Mouse (Mus musculus) stomach, embryonic 14.5 days (tissue): Measurements from ENCODE around the gene Slc2a5. TPM values are rescaled to one million over a fixed set of nuclear protein-coding genes. Genes with fewer than 3 reads are reported as not detected.

Source experiments
- ATAC-seq: fragments of 200-750 bp; cut with Nextera tagmentation; 2 replicates; pipeline ENCODE4 v1.8.0; 2017; ENCODE audit warnings: low read depth, moderate TSS enrichment; ENCODE audit not compliant: insufficient number of reproducible peaks, insufficient read depth, low FRiP score
- H3K27ac ChIP-seq: fragments of 300-500 bp; sonication (generic); 2 replicates; pipeline ENCODE4 v1.5.1; 2014; ENCODE audit warnings: mild to moderate bottlenecking, low read length, moderate library complexity, mixed read lengths
- H3K27me3 ChIP-seq: fragments of 300-500 bp; sonication (generic); 2 replicates; pipeline ENCODE4 v1.6.1; 2014; ENCODE audit warnings: low read length, control low read depth, mixed read lengths; ENCODE audit not compliant: control insufficient read depth, insufficient read depth
- H3K36me3 ChIP-seq: fragments of 300-500 bp; sonication (generic); 2 replicates; pipeline ENCODE4 v1.6.1; 2014; ENCODE audit warnings: mild to moderate bottlenecking, control low read depth, low read length, moderate library complexity, mixed read lengths; ENCODE audit not compliant: control insufficient read depth, insufficient read depth
- H3K4me1 ChIP-seq: fragments of 300-500 bp; sonication (generic); 2 replicates; pipeline ENCODE4 v1.6.1; 2014; ENCODE audit warnings: low read length, control low read depth, mixed read lengths; ENCODE audit not compliant: control insufficient read depth, insufficient read depth
- H3K4me2 ChIP-seq: fragments of 300-500 bp; sonication (generic); replicated peaks from 2 replicates; pipeline ENCODE4 v1.6.1; 2014; ENCODE audit warnings: low read depth, low read length, control low read depth
- H3K4me3 ChIP-seq: fragments of 300-500 bp; sonication (generic); 2 replicates; pipeline ENCODE4 v1.5.1; 2014; ENCODE audit warnings: low read depth, low read length, control low read depth
- H3K9ac ChIP-seq: fragments of 300-500 bp; sonication (generic); replicated peaks from 2 replicates; pipeline ENCODE4 v1.6.1; 2014; ENCODE audit warnings: low read depth, mild to moderate bottlenecking, control low read depth, low read length, moderate library complexity, mixed read lengths
- H3K9me3 ChIP-seq: fragments of 300-500 bp; sonication (generic); 2 replicates; pipeline ENCODE4 v1.6.1; 2016; ENCODE audit warnings: low read depth, low read length, control low read depth; ENCODE audit not compliant: control insufficient read depth
- WGBS: fragments of 180-500 bp; shearing (Covaris S2); extraction: QIAGEN DNeasy Blood & Tissue Kit; methylation state at CpG from one replicate; pipeline ENCODE4 v1.1.7; 2014; 5-methylcytosine and 5-hydroxymethylcytosine counted together
- polyA plus RNA-seq: library from polyadenylated mRNA; unstranded; fragments of >200 nt; fragmentation: Nextera tagmentation; extraction: Ambion mirVana; gene quantifications from 2 replicates; pipeline ENCODE4 v1.2.1, GENCODE M21; 2014

Slc2a5 gene
- polyA plus RNA-seq, 1 experiment from 2014 or later = 1.1 TPM

GRCm38 (mm10) chr4:150080330-150080967, 38.6 kb upstream of the Slc2a5 start:
- Histone ChIP-seq H3K9ac (no peak overlapping the region), H3K27me3 (no peaks in the 10 kb centered on the region), H3K4me2 (no peak overlapping the region), H3K27ac (no peak overlapping the region), H3K4me1 (0 out of 2 replicates have a peak, but pooled peaks cover 6% of the 10 kb centered on the region), H3K9me3 (no peaks in the 10 kb centered on the region), H3K4me3 (no peak overlapping the region), H3K36me3 (no peaks in the 10 kb centered on the region)
- WGBS = 73% methylated on average over 11 of the region's 11 CpGs
- no peak for ATAC-seq

- ATAC-seq = no peak
- Histone ChIP-seq H3K4me2 (no peak overlapping the region), H3K36me3 (no peaks in the 10 kb centered on the region), H3K9me3 (no peaks in the 10 kb centered on the region), H3K4me3 (no peak overlapping the region), H3K27me3 (no peaks in the 10 kb centered on the region), H3K4me1 (peaks cover 4% of the 10 kb centered on the region; the same call in 1 of the 2 replicates), H3K27ac (no peak overlapping the region), H3K9ac (no peak overlapping the region)
- WGBS = 82% methylated on average over 4 of the region's 4 CpGs
These were observed 33.7 kb upstream of the Slc2a5 start for GRCm38 (mm10) chr4:150085366-150085765.

- H3K27ac ChIP-seq = no peak overlapping the region
- H3K9me3 ChIP-seq = no peaks in the 10 kb centered on the region
These were observed 32.3 kb upstream of the Slc2a5 start for GRCm38 (mm10) chr4:150086841-150087160.

GRCm38 (mm10) chr4:150087161-150087889, 31.8 kb upstream of the Slc2a5 start, which contains the start of gene Gpr157:
Gpr157 (plus strand) TSS chr4:150087365.
- WGBS = under 1% methylated on average over 49 of the region's 56 CpGs
- H3K9ac ChIP-seq = peak within 1 kb of the TSS; percentile 53
- H3K27ac ChIP-seq = peak within 1 kb of the TSS; percentile 44; the same call in 1 of the 2 replicates
- peak within 1 kb of the TSS; percentile 59 for H3K4me3 ChIP-seq
- peak within 1 kb of the TSS; percentile 99 for H3K4me2 ChIP-seq
- H3K27me3 ChIP-seq = no peaks in the 10 kb centered on the region
- ATAC-seq = peak; percentile 96
- peaks cover 4% of the 10 kb centered on the region; the same call in 1 of the 2 replicates for H3K4me1 ChIP-seq
- H3K36me3 ChIP-seq = no peaks in the 10 kb centered on the region
- H3K9me3 ChIP-seq = no peaks in the 10 kb centered on the region

More at GRCm38 (mm10) chr4:150086841-150087160, 32.3 kb upstream of the Slc2a5 start:
- Histone ChIP-seq H3K27me3 (no peaks in the 10 kb centered on the region), H3K36me3 (no peaks in the 10 kb centered on the region), H3K9ac (no peak overlapping the region), H3K4me2 (peak overlapping the region; percentile 99), H3K4me3 (peak overlapping the region; percentile 59), H3K4me1 (peaks cover 4% of the 10 kb centered on the region; the same call in 1 of the 2 replicates)
- WGBS = 5% methylated on average over 7 of the region's 7 CpGs
- ATAC-seq = no peak

GRCm38 (mm10) chr4:150087890-150088530, 31.1 kb upstream of the Slc2a5 start:
- H3K36me3 ChIP-seq = no peaks in the 10 kb centered on the region
- 16% methylated on average over 29 of the region's 29 CpGs for WGBS

GRCm38 (mm10) chr4:150089121-150089520, 30.0 kb upstream of the Slc2a5 start:
- Histone ChIP-seq H3K4me1 (peaks cover 14% of the 10 kb centered on the region), H3K36me3 (no peaks in the 10 kb centered on the region), H3K9me3 (no peaks in the 10 kb centered on the region), H3K4me2 (no peak overlapping the region), H3K27me3 (no peaks in the 10 kb centered on the region), H3K27ac (no peak overlapping the region), H3K9ac (no peak overlapping the region), H3K4me3 (no peak overlapping the region)
- ATAC-seq = no peak
- WGBS = 74% methylated on average over 10 of the region's 10 CpGs

More at GRCm38 (mm10) chr4:150087890-150088530, 31.1 kb upstream of the Slc2a5 start:
- Histone ChIP-seq H3K9ac (peak overlapping the region; percentile 53), H3K4me1 (peaks cover 4% of the 10 kb centered on the region; the same call in 1 of the 2 replicates), H3K9me3 (no peaks in the 10 kb centered on the region), H3K4me3 (peak overlapping the region; percentile 59), H3K27me3 (no peaks in the 10 kb centered on the region), H3K27ac (peak overlapping the region; percentile 44; the same call in 1 of the 2 replicates), H3K4me2 (peak overlapping the region; percentile 99)
- no peak for ATAC-seq

GRCm38 (mm10) chr4:150091887-150092582, 27.0 kb upstream of the Slc2a5 start:
- peaks cover 25% of the 10 kb centered on the region for H3K4me1 ChIP-seq
- no peak for ATAC-seq

GRCm38 (mm10) chr4:150092583-150092902, 26.5 kb upstream of the Slc2a5 start:
- no peak overlapping the region for H3K4me2 ChIP-seq
- H3K9me3 ChIP-seq = no peaks in the 10 kb centered on the region
- H3K27me3 ChIP-seq = no peaks in the 10 kb centered on the region
- no peak for ATAC-seq
- H3K4me3 ChIP-seq = no peak overlapping the region
- H3K27ac ChIP-seq = no peak overlapping the region
- H3K36me3 ChIP-seq = no peaks in the 10 kb centered on the region
- no peak overlapping the region for H3K9ac ChIP-seq
- 63% methylated on average over 3 of the region's 3 CpGs for WGBS
- peaks cover 28% of the 10 kb centered on the region for H3K4me1 ChIP-seq

More at GRCm38 (mm10) chr4:150091887-150092582, 27.0 kb upstream of the Slc2a5 start:
- Histone ChIP-seq H3K9me3 (no peaks in the 10 kb centered on the region), H3K4me2 (no peak overlapping the region), H3K9ac (no peak overlapping the region), H3K36me3 (no peaks in the 10 kb centered on the region), H3K27ac (no peak overlapping the region), H3K4me3 (no peak overlapping the region), H3K27me3 (no peaks in the 10 kb centered on the region)
- 83% methylated on average over 18 of the region's 18 CpGs for WGBS
